Mouse (Mus musculus): ENCODE results near the gene Cacna2d1.

DNA sequence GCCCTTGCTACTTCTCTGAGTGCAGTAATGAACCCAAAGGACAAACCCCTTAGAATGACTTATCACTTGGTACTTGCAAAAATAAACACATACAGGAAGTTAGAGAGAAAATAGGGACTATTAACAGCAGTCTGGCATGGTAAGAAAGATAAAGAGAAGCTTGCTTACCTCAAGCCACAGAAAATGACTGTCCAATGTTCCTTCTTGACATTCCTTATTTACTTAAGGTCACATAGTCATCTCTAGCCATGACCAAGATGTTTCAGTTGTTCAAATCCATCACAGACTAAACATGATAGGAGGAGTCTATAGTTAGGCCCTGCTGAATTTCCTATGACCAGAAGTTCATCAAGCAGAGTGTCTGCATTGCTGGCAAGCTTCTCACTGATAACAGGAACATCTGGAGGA, 381.5 kb downstream of the Cacna2d1 start:
- TF ChIP-seq CTCF (IDR thresholded peaks at IDR 0.05; ENCODE audit: low read depth): no peak
- TF ChIP-seq EP300 (IDR thresholded peaks at IDR 0.05; ENCODE audit: low read depth): no peak

Data from liver, embryonic 14.5 days (tissue).